Mouse (Mus musculus): ENCODE measurements around the gene Snx30.

DNA sequence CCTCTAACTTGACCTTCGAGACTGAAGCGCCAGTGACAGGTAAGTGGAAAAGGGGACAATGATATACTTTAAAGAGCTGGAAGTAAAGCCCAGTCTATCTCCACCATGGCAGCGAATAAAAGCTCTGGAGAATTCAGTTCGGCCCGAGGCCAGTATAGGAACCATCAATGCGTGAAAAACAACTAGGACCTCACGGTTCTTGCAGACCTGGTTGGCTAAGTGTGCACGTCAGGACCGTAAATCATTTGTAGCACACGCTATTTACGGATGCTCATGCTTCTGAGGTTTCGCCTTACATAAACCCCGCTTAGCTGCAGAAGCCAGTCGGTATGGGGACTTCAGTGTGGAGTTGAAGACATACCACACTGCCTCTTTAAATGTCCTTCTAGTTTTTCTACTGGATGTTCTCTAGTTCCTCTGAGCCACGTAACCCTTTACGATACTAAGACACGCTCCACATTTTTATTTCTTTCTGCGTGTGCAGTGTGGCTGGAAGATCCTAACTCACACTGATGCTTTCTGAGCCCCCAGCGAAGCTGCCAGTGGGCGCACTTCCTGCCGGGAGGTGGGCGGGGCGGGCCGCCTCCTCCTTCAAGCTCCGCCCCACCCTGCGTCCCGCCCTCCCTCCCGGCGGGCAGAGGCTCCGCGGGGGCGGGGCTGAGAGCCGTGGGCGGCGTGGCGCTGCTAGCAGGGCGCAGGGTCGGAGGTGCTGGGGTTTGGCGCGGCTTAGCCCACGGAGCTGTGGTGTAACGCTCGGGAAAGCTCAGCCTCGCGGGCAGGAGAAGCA, at the start of gene Snx30:
- TF ChIP-seq CTCF (IDR thresholded peaks at IDR 0.05; ENCODE audit: borderline replicate concordance, insufficient read depth, low read depth, low read length) (no peak), POLR2A (IDR thresholded peaks at IDR 0.05; ENCODE audit: borderline replicate concordance, insufficient read depth, low read length) (peak; percentile 91)

Measured in cerebellum, adult 2 months (tissue).